Mouse (Mus musculus) left cerebral cortex, adult 9 months (tissue): ENCODE data around the gene Atp8b4.
A peak's percentile ranks its signal among the peaks of the same experiment; 100 is the strongest.
"Not testable (repeated sequence)": the region's sequence is repeated elsewhere in the genome, so short reads cannot be mapped to it uniquely, and the experiment has no call there.

Source experiments
- DNase-seq, 2 experiments: peaks; one replicate each; pipeline ENCODE4 v3.0.0; 2022; ENCODE audit warnings: low spot score in 2 of 2

The Atp8b4 gene

GRCm38 (mm10) chr2:126495832-126496695 is 4.4 kb downstream of the Atp8b4 start:
- no peak for DNase-seq

- DNase-seq: no peak
Measured at GRCm38 (mm10) chr2:126495230-126495629, 5.2 kb downstream of the Atp8b4 start.

DNA sequence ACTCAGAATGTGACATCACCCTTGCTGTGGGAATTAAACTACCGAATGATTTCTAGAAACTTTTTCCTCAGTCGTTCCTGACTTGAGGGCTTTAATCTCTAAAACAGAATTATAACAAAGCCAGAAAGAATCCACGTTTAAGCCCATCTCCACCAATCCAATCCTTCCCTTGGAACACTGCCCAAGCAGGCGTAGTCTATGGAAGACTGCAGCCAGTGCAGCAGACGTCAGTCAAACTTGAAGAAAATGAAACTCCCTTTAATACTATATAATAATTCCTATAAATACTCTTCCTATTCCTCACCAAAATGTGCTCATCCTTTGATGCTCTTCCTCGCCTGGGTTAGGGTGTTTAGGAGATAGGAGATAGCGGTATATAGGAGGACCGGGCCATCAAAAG is 7.2 kb downstream of the Atp8b4 start:
- DNase-seq: no peak

- no peak for DNase-seq
Measured at GRCm38 (mm10) chr2:126492713-126493112, 7.8 kb downstream of the Atp8b4 start.

- no peak for DNase-seq
Measured at GRCm38 (mm10) chr2:126491446-126491845, 9.0 kb downstream of the Atp8b4 start.

DNA sequence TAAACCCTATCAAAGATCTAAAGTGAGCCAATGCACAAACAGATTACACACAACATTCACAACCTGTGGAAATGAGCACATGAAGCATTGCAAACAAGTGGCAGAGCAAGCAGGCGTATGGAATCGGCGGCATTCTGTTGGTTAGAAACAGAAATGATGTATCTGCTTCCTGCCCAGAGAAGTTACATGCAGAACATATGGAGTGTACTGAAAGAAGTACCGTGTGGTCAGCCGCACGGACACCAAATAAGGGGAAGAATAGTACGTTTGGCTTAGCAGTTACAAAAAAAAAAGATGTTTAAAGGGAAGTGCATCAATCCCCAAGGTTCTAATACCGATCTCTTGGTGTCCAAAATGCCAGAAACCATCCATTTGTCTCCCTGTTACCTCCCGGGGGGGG is 9.9 kb downstream of the Atp8b4 start:
- no peak for DNase-seq

GRCm38 (mm10) chr2:126485262-126486017 is 15.0 kb downstream of the Atp8b4 start:
- DNase-seq: no peak

DNA sequence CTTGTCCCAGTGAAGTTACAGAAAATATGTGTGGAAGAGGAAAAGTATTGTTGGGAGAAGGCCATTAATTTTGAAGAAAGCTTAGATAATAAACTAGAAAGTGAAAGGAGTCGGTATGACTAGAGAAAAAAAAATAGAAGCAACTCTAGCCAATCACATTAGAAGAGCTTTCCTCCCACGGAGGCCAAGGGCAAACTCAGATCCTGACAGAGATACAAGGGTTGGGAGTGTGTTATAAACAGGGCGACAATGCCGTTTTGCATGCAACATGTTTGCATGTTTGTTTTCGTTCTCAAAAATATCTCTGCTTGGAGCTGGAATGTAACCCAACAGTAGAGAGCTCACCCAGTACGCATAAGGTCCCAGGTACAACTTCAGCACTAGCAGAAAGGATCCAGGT is 17.1 kb downstream of the Atp8b4 start:
- no peak for DNase-seq

DNA sequence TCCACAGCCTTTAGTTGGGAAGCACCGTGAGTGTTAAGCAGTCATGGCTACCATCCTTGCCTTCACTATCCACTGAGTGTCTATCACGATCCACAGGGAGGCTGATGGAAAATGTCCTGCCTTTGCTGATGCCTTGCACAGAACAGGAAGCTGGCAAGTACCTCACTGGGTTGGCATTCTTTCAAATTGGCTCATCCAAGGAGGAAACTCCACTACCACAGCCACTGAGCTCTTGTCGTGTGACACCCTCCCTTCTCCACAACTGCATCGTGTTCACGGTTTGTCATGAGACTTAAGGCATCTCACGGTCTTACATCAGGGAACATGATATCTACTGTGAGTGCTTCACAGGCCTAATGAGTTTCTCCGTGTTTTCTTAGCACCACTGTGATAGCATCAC is 22.9 kb downstream of the Atp8b4 start:
- no peak for DNase-seq

DNA sequence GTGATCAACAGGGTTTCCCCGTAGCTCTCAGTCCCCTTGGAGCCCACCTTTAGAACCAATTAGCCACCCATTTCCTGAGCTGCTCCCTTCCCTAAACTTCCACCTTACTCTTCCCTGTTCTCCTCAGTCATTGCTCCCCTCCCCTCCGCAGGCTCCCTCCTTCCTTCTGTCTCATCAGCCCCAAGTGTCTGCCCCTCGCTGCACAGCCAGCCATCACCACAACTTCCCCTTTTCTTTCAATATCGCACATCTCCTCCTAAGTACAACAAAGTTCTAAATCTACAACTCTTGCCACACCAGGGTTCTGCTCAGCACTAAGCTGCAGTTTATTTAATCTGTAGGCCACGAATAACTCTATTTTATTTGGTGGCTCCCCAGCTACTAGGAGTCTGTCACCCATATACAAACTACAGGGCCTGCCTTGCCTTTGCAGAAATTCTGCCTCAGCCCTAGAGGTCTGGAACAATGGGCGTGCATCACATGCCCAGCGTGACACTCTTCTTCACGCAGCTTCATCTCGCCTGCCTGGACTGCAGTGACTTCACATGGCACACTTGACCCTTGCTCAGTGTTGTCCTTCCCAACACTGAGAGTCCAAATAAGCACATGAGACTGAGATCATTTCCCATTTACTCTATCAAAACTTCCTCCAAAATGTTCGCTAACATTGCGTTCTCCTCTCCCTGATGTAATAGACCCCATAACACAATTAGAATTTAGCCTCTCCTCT is 24.6 kb downstream of the Atp8b4 start:
- no peak for DNase-seq

- DNase-seq: no peak
Measured at GRCm38 (mm10) chr2:126474019-126474418, 26.5 kb downstream of the Atp8b4 start.

DNA sequence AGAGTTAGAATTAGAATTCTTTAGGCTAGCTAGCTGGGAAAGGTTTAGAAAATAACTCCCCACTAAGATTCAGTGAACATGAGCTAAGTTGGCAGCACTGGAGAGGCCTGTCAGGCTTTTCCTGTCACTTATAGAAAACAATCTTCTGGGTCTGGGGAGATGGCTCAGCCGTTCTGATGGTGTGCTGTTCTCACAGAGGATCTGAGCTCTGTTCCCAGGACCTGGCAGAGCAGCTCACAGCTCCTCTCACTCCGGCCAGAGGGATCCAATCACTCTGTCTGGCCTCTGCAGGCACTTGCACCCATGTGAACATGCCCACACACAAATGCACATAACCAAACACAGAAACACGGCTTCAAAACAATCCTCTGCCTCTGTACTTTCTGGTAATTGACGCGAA is 27.6 kb downstream of the Atp8b4 start:
- DNase-seq: no peak

DNA sequence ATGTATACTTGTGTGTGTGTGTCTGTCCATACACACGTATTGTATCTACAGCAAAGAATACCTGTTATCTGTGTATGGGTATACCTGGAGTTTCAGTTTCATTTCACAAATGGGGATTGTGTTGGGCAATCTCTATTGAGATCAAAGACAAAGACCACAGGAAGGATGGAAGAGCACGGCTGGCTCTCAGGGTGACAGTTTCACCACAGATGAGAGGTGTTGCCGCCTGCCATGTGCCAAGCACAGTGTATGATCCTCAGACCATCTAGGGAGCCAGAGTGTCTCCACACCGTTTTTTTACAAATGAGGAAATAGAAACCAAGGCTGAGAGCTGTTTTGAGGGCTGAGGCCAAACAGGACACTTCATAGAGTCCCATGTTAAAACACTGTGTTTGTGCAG is 32.7 kb downstream of the Atp8b4 start:
- no peak for DNase-seq

GRCm38 (mm10) chr2:126466391-126467134 is 33.9 kb downstream of the Atp8b4 start:
- DNase-seq: no peak

DNA sequence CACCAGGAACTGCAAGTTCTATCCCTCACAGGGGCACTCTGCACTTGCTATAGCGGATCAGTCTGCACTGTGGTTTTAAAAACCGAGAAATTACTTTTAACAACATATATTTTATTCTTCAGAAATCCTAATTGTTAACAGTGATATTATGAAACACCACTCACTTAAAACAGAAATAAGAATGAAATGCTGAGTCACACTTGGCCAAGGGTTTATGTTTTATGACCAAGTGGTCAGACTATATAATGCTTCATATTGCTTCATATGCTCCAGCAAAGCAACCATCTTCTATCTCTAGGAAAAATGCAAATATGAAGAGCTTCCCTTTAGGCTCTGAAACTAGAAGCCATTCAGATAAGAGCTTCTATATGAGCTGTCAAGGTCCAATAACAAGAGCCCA is 41.8 kb downstream of the Atp8b4 start:
- no peak for DNase-seq

GRCm38 (mm10) chr2:126457759-126458158 is 42.7 kb downstream of the Atp8b4 start:
- not testable (repeated sequence) for DNase-seq

DNA sequence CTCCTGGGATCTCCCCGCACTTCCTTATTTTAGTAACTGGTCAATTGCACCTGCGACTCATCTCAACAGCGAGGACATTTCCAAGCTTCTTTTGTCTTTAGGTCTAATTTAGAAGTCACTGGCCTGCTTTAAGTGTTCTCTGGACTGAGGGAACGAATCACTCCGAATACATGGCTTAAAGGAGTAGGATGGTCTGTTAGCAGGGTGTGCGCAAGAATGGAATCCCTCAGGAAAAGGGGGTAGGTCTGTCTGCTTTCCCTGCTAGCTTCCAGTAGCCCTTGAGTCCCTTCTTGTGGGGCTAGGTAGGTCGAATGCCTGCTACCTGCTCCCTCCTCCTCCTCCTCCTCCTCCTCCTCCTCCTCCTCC is 49.6 kb downstream of the Atp8b4 start:
- no peak for DNase-seq

GRCm38 (mm10) chr2:126450210-126450936 is 50.1 kb downstream of the Atp8b4 start:
- DNase-seq: peak in 1 of 2 experiments; percentile 22

DNA sequence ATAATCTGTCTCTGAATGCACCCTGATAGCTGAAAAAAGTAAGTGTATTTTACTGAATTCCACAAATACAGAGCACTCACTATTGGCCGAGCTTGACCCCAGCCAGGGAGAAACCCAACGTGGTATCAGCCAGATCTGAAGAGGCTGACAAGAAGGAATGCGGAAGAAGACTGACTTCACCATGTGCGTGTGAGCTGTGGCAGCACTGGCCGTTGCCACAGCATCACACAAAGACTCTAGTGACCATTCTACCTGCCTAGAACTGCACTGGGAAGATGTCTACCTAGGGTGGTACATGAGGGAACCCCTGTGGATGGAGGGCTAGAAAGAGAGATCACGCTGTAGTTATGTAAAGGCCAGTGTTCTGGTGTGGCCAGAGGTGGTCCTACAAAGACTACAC is 55.4 kb downstream of the Atp8b4 start:
- no peak for DNase-seq

DNA sequence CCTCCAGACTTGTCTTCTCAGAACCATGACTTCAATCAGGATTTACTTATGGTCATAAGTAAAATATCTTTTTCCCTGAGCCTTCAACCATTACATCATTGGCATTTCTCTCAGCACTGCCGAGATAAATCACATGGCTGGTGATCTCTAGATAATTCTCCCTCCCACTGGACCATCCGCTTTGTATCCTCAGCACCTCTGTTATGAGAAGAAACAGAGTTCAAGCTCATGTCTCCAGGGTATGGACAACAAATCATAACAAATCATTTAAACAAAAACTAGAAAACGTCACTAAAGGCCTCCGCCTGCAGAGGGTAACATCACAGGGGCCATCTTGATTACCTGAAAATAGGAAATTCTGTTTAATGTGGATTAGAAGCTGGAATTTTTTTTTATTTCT is 58.9 kb downstream of the Atp8b4 start:
- no peak for DNase-seq

GRCm38 (mm10) chr2:126434712-126435111 is 65.8 kb downstream of the Atp8b4 start:
- DNase-seq: no peak
